Mouse (Mus musculus): ENCODE data around the gene Ehf. TPM values are rescaled to one million over a fixed set of nuclear protein-coding genes. Genes with fewer than 3 reads are reported as not detected.

The Ehf gene
- polyA plus RNA-seq (2012; rRNA removed) = 82.3 and 89.4 TPM in 2 replicates

GRCm38 (mm10) chr2:103303132-103303531 is at the start of gene Ehf:
TSS of gene Ehf (minus strand) at chr2:103303278.
- DNase-seq (ENCODE audit: low read depth) = no peak

GRCm38 (mm10) chr2:103347417-103347891 is 44.4 kb upstream of the Ehf start:
- DNase-seq (ENCODE audit: low read depth) = no peak

- DNase-seq (ENCODE audit: low read depth) = no peak
Measured at GRCm38 (mm10) chr2:103346751-103347289, 43.7 kb upstream of the Ehf start.

GRCm38 (mm10) chr2:103343611-103344010 is 40.5 kb upstream of the Ehf start:
- no peak for DNase-seq (ENCODE audit: low read depth)

GRCm38 (mm10) chr2:103342123-103342522 is 39.0 kb upstream of the Ehf start:
- DNase-seq (ENCODE audit: low read depth) = no peak

- no peak for DNase-seq (ENCODE audit: low read depth)
Measured at GRCm38 (mm10) chr2:103341375-103341971, 38.4 kb upstream of the Ehf start.

- DNase-seq (ENCODE audit: low read depth) = no peak
Measured at GRCm38 (mm10) chr2:103338706-103339105, 35.6 kb upstream of the Ehf start.

GRCm38 (mm10) chr2:103337370-103337769 is 34.3 kb upstream of the Ehf start:
- DNase-seq (ENCODE audit: low read depth) = no peak

- DNase-seq (ENCODE audit: low read depth) = no peak
Measured at GRCm38 (mm10) chr2:103336621-103337020, 33.5 kb upstream of the Ehf start.

GRCm38 (mm10) chr2:103336000-103336399 is 32.9 kb upstream of the Ehf start:
- DNase-seq (ENCODE audit: low read depth) = no peak

GRCm38 (mm10) chr2:103331666-103332191 is 28.7 kb upstream of the Ehf start:
- peak; percentile 77 for DNase-seq (ENCODE audit: low read depth)

GRCm38 (mm10) chr2:103328731-103329130 is 25.7 kb upstream of the Ehf start:
- DNase-seq (ENCODE audit: low read depth) = no peak

GRCm38 (mm10) chr2:103325301-103326048 is 22.4 kb upstream of the Ehf start:
- DNase-seq (ENCODE audit: low read depth) = no peak

- no peak for DNase-seq (ENCODE audit: low read depth)
Measured at GRCm38 (mm10) chr2:103324320-103324719, 21.2 kb upstream of the Ehf start.

- no peak for DNase-seq (ENCODE audit: low read depth)
Measured at GRCm38 (mm10) chr2:103322171-103322570, 19.1 kb upstream of the Ehf start.

- no peak for DNase-seq (ENCODE audit: low read depth)
Measured at GRCm38 (mm10) chr2:103321638-103322037, 18.6 kb upstream of the Ehf start.

GRCm38 (mm10) chr2:103314002-103314401 is 10.9 kb upstream of the Ehf start:
- no peak for DNase-seq (ENCODE audit: low read depth)

- DNase-seq (ENCODE audit: low read depth) = no peak
Measured at GRCm38 (mm10) chr2:103312640-103313039, 9.6 kb upstream of the Ehf start.

GRCm38 (mm10) chr2:103310663-103311062 is 7.6 kb upstream of the Ehf start:
- DNase-seq (ENCODE audit: low read depth) = no peak

GRCm38 (mm10) chr2:103306686-103307085 is 3.6 kb upstream of the Ehf start:
- no peak for DNase-seq (ENCODE audit: low read depth)

- DNase-seq (ENCODE audit: low read depth) = no peak
Measured at GRCm38 (mm10) chr2:103302669-103303068, 409 bp downstream of the Ehf start.

GRCm38 (mm10) chr2:103298711-103299463 is 4.2 kb downstream of the Ehf start:
- no peak for DNase-seq (ENCODE audit: low read depth)
